Mouse (Mus musculus) forebrain, embryonic 11.5 days (tissue): Measurements from ENCODE around the gene Cradd. TPM values are rescaled to one million over a fixed set of nuclear protein-coding genes. Genes with fewer than 3 reads are reported as not detected.

Source experiments
- ATAC-seq: fragments of 200-750 bp; cut with Nextera tagmentation; replicated peaks from 2 replicates; pipeline ENCODE4 v1.8.0; 2017; ENCODE audit warnings: moderate TSS enrichment; ENCODE audit not compliant: low FRiP score
- DNase-seq: peaks from one replicate; pipeline ENCODE4 v3.0.0-alpha.2; 2017; ENCODE audit warnings: low spot score
- H3K27ac ChIP-seq: fragments of 300-500 bp; sonication (generic); 2 replicates; pipeline ENCODE4 v1.5.1; 2014; ENCODE audit warnings: low read depth, low read length
- H3K27me3 ChIP-seq: fragments of 300-500 bp; sonication (generic); 2 replicates; pipeline ENCODE4 v1.6.1; 2014; ENCODE audit warnings: mild to moderate bottlenecking, low read length, mixed read lengths; ENCODE audit not compliant: control insufficient read depth, insufficient read depth
- H3K36me3 ChIP-seq: fragments of 300-500 bp; sonication (generic); 2 replicates; pipeline ENCODE4 v1.6.1; 2014; ENCODE audit warnings: mild to moderate bottlenecking, low read length, moderate library complexity, mixed read lengths; ENCODE audit not compliant: control insufficient read depth, insufficient read depth
- H3K4me1 ChIP-seq: fragments of 300-500 bp; sonication (generic); replicated peaks from 2 replicates; pipeline ENCODE4 v1.6.1; 2014; ENCODE audit warnings: low read length, mixed read lengths; ENCODE audit not compliant: control insufficient read depth, insufficient read depth
- H3K4me2 ChIP-seq: fragments of 300-500 bp; sonication (generic); 2 replicates; pipeline ENCODE4 v1.6.1; 2014; ENCODE audit warnings: low read depth, mild to moderate bottlenecking, low read length, moderate library complexity, mixed read lengths; ENCODE audit not compliant: severe bottlenecking
- H3K4me3 ChIP-seq: fragments of 300-500 bp; sonication (generic); 2 replicates; pipeline ENCODE4 v1.5.1; 2014; ENCODE audit warnings: low read depth, low read length
- H3K9ac ChIP-seq: fragments of 300-500 bp; sonication (generic); 2 replicates; pipeline ENCODE4 v1.6.1; 2014; ENCODE audit warnings: low read length
- H3K9me3 ChIP-seq: fragments of 300-500 bp; sonication (generic); 2 replicates; pipeline ENCODE4 v1.6.1; 2016; ENCODE audit warnings: low read length, mixed read lengths; ENCODE audit not compliant: control insufficient read depth
- WGBS: fragments of 180-500 bp; shearing (Covaris S2); extraction: QIAGEN DNeasy Blood & Tissue Kit; methylation state at CpG from one replicate; pipeline ENCODE4 v1.1.7; 2014; 5-methylcytosine and 5-hydroxymethylcytosine counted together
- polyA plus RNA-seq: library from polyadenylated mRNA; unstranded; fragments of >200 nt; fragmentation: Nextera tagmentation; extraction: Ambion mirVana; gene quantifications from 2 replicates; pipeline ENCODE4 v1.2.1, GENCODE M21; 2014

Cradd gene
- polyA plus RNA-seq, 1 experiment from 2014 or later, result 16.6 TPM

DNA sequence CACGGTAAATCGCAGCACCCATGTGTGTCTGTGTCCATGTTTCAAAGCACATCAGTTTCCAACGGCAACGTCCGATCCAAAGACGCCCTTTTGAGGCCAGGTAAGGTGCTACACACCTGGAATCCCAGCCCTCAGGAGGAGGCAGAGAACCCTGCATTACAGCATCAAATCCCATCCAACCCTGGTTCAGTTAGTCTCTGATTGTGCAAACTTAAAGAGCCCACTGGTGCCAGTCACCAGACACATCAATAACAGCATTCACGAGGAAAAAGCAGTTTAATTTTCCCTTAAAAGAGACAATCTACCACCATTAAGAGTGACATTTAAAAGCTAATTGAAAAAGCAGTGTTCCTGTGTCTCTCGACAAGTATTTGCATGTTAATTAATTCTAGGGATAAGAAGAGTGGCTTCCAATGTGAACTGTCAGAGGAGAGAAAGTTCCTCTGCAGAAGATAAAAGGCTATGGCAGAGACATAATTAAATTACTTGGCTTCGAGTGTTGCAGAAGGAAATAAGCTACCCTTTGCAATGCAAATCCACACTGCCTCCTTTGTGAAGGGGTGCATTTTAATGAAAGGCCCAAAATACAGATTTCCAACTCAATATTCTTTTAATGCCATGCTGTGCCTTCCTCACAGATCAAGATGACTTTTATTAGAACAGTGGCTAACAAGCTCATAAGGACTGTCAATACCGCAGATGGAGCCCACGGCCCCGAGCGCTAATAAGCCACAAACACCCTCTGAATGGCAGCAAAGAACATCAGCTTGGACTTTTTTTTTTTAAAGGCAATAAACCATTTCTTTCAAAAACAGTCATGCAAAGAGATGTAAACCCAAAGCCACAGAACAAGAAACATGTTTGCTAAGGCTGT lies 84.5 kb downstream of the Cradd start:
- DNase-seq (peak; percentile 63), ATAC-seq (peak; percentile 76)
- no peaks in the 10 kb centered on the region for H3K36me3 ChIP-seq
- 0 out of 2 replicates have a peak overlapping the region, but pooled peaks have one; percentile 15 for H3K4me2 ChIP-seq
- H3K9ac ChIP-seq, result no peak overlapping the region
- H3K4me3 ChIP-seq, result no peak overlapping the region
- peaks cover 3% of the 10 kb centered on the region; the same call in 1 of the 2 replicates for H3K27me3 ChIP-seq
- H3K4me1 ChIP-seq, result peaks cover 20% of the 10 kb centered on the region
- 33% methylated on average over 13 of the region's 13 CpGs for WGBS
- no peaks in the 10 kb centered on the region for H3K9me3 ChIP-seq
- peak overlapping the region; percentile 41; the same call in 1 of the 2 replicates for H3K27ac ChIP-seq

DNA sequence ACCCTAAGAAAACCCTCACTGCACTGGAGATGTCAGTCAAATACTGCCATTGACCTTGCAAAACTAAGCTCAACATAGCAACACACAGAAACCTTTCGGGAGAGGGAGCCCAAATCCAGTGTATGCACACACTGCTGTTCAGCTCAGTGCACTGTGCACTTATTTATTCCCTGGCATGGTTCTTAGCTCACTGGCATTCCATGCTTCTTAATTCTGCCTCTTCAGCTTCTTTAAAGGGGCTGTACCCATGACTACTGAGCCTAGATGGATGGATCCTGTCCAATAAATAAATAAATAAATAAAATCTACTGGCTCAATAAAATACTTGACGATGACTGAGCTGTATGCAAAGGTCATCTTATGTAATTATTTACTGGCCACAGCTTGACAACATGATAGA lies 85.3 kb downstream of the Cradd start:
- H3K9ac ChIP-seq, result no peak overlapping the region
- H3K4me2 ChIP-seq, result no peak overlapping the region
- H3K27me3 ChIP-seq, result peaks cover 3% of the 10 kb centered on the region; the same call in 1 of the 2 replicates
- H3K4me3 ChIP-seq, result no peak overlapping the region
- DNase-seq, result peak; percentile 45
- H3K9me3 ChIP-seq, result no peaks in the 10 kb centered on the region
- peak overlapping the region; percentile 41; the same call in 1 of the 2 replicates for H3K27ac ChIP-seq
- WGBS, result 77% methylated on average over 2 of the region's 2 CpGs
- H3K4me1 ChIP-seq, result peaks cover 20% of the 10 kb centered on the region
- H3K36me3 ChIP-seq, result no peaks in the 10 kb centered on the region
- ATAC-seq, result no peak

DNA sequence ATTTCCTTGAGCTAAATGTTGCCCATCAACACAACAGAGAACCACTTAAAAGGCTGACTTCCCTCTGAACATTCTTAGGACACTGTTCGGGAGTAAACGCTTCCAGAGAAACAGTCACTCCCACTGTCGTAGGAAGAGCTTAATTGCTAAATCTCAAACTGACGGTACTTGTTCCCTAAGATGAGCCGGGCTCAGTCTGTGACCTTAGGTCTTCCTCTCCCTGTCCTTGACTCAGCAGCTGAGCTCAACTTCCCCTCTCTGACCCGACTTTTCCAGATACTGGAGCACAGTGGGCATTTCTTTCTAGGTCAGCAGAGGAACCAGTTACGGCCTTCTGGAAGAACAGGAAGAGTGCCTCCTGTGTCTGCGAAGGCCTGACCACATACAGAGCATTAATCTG lies 87.7 kb downstream of the Cradd start:
- Histone ChIP-seq H3K27me3 (peaks cover 3% of the 10 kb centered on the region; the same call in 1 of the 2 replicates), H3K4me3 (no peak overlapping the region), H3K4me2 (no peak overlapping the region), H3K9me3 (no peaks in the 10 kb centered on the region), H3K27ac (no peak overlapping the region), H3K9ac (no peak overlapping the region), H3K36me3 (no peaks in the 10 kb centered on the region), H3K4me1 (peaks cover 20% of the 10 kb centered on the region)
- ATAC-seq (no peak), DNase-seq (no peak)
- WGBS, result 24% methylated on average over 8 of the region's 8 CpGs

DNA sequence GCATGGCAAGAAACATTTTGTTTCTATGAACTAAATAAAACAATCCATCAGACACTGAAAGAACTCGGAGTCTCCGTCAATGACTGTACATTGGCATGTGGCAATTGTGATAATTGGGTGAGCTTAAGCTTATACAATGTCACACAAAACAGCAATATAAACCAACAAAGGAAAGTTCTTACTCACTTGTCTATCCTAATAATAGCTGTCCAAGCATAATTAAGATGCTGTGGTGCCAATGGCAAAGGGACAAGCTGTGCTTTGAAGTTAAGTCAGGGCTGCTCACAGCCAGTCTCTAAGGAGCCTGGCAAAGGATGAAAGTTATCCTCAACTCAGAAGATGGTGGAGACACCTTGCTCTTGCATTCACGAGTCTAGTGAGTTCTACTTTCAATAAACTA lies 89.3 kb downstream of the Cradd start:
- no peaks in the 10 kb centered on the region for H3K36me3 ChIP-seq

DNA sequence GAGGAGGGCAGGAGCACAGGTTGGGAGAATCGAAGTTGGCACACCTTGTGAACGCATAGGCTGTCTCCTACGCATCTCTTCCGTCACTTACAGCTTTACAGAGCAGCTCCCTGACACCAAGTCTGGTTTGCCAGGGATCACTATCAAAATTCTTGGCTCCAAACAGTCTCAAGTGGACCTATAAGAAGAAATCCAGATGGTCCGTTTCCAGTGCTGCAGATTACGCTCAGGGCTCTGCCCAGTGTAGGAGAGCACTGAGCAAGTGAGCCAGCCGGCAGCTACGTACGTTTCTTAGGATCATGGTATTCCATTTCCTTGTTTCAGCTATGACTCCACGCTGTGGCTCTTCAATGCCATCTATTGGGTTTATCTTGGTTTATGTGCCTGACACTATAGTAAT lies 90.9 kb downstream of the Cradd start:
- no peak overlapping the region for H3K27ac ChIP-seq
- DNase-seq (no peak), ATAC-seq (no peak)
- H3K9ac ChIP-seq, result no peak overlapping the region
- H3K27me3 ChIP-seq, result peaks cover 1% of the 10 kb centered on the region; the same call in 1 of the 2 replicates
- WGBS, result 90% methylated on average over 10 of the region's 10 CpGs
- H3K4me2 ChIP-seq, result no peak overlapping the region
- no peak overlapping the region for H3K4me3 ChIP-seq
- H3K36me3 ChIP-seq, result no peaks in the 10 kb centered on the region
- peaks cover 15% of the 10 kb centered on the region for H3K4me1 ChIP-seq
- H3K9me3 ChIP-seq, result no peaks in the 10 kb centered on the region

More for the DNA sequence above, 89.3 kb downstream of the Cradd start:
- peaks cover 3% of the 10 kb centered on the region; the same call in 1 of the 2 replicates for H3K27me3 ChIP-seq
- H3K4me2 ChIP-seq, result no peak overlapping the region
- H3K9me3 ChIP-seq, result no peaks in the 10 kb centered on the region
- no peak for ATAC-seq
- no peak for DNase-seq
- H3K4me3 ChIP-seq, result no peak overlapping the region
- no peak overlapping the region for H3K27ac ChIP-seq
- 41% methylated on average over 3 of the region's 3 CpGs for WGBS
- H3K4me1 ChIP-seq, result peaks cover 19% of the 10 kb centered on the region
- H3K9ac ChIP-seq, result no peak overlapping the region

DNA sequence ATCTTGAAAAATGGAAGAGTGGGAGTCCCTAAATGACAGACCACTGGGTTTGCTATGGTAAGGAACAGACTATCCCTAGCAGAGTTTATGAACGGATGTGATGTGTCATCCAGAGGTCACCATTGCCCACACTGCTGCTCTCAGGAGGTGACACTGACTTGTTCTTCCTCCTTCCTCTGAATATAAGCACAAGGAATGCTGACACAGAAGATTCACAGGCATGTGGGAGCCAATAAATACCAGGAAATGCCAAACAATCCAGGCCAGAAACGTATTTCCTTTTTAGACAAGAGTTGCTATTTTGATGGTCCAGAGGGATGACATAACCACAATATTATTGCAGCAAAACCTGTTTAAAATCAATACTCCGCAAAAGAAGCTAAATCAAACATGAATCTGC lies 91.4 kb downstream of the Cradd start:
- Histone ChIP-seq H3K4me3 (no peak overlapping the region), H3K36me3 (no peaks in the 10 kb centered on the region), H3K9ac (no peak overlapping the region), H3K4me1 (peaks cover 15% of the 10 kb centered on the region), H3K27ac (no peak overlapping the region), H3K27me3 (no peaks in the 10 kb centered on the region), H3K4me2 (no peak overlapping the region), H3K9me3 (no peaks in the 10 kb centered on the region)
- WGBS, result 84% methylated on average over 3 of the region's 3 CpGs
- DNase-seq, result no peak
- no peak for ATAC-seq

DNA sequence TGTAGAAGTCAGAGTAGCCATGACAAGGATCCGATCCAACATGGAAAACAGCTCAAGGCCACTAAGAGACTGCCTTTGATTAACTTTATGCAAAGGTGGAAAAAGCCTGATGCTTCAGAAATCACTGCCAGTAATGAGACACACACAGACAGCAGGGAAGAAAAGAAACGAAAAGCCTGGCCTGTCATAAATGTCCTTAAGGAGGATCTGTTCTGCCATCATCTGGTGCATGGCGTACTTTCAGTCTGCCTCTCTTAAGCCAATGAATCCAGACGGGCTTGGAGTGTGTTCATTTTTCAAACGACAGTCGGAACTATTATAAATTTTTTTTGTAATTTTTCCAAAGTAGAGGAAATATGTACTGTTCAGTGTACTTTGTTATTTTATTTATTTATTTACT lies 95.7 kb downstream of the Cradd start:
- DNase-seq, result peak; percentile 20
- H3K36me3 ChIP-seq, result no peaks in the 10 kb centered on the region
- no peak overlapping the region for H3K27ac ChIP-seq
- no peak overlapping the region for H3K9ac ChIP-seq
- no peak for ATAC-seq
- 77% methylated on average over 6 of the region's 6 CpGs for WGBS
- no peaks in the 10 kb centered on the region for H3K4me1 ChIP-seq
- no peak overlapping the region for H3K4me2 ChIP-seq
- H3K9me3 ChIP-seq, result no peaks in the 10 kb centered on the region
- H3K27me3 ChIP-seq, result no peaks in the 10 kb centered on the region
- H3K4me3 ChIP-seq, result no peak overlapping the region

DNA sequence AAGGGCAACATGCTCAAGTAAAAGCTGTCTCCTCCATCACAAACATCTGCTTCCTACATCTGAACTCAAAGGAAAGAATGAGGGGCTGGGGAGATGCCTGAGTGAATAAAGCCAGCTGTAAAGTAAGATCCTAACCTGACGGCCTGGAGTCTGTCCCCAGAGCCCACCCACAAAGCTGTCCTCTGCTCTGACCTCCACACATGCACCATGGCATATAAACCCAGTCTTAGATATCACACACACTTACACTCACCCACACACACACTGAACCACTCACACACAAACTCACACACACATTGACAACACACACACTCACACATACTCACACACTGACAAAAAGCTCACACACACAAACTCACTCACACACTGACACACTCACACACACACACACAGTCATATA lies 96.3 kb downstream of the Cradd start:
- no peaks in the 10 kb centered on the region for H3K36me3 ChIP-seq
- H3K4me2 ChIP-seq, result no peak overlapping the region
- H3K4me3 ChIP-seq, result no peak overlapping the region
- DNase-seq (peak; percentile 15), ATAC-seq (no peak)
- H3K9ac ChIP-seq, result no peak overlapping the region
- H3K4me1 ChIP-seq, result no peaks in the 10 kb centered on the region
- no peaks in the 10 kb centered on the region for H3K27me3 ChIP-seq
- H3K27ac ChIP-seq, result no peak overlapping the region
- 0% methylated on average over 1 of the region's 1 CpGs for WGBS
- H3K9me3 ChIP-seq, result no peaks in the 10 kb centered on the region

DNA sequence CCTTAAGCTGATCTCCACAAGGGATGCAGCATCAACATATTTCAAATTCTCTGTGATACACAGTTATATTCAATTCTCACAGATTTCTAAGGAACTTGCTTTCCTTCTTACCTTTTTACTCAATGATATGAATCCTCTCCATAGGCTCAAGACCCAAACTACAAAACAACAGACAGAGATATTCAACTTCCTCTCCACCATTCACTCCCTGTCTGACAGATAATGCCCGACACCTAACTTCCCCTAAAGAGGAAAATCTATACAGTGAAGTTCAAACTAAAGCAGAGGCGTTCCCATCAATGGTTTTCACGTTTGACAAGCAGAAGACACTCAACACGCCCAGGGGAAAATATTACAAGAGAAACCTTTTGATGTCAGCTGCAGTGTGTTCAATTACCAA lies 97.2 kb downstream of the Cradd start:
- no peak for DNase-seq
- Histone ChIP-seq H3K27me3 (no peaks in the 10 kb centered on the region), H3K36me3 (no peaks in the 10 kb centered on the region), H3K27ac (no peak overlapping the region), H3K9me3 (no peaks in the 10 kb centered on the region), H3K4me3 (no peak overlapping the region), H3K4me1 (no peaks in the 10 kb centered on the region), H3K4me2 (no peak overlapping the region), H3K9ac (no peak overlapping the region)
- ATAC-seq, result no peak
- WGBS, result 80% methylated on average over 4 of the region's 4 CpGs
